Mouse (Mus musculus) olfactory bulb, adult 2 months (tissue): ENCODE measurements around the gene Poldip3. TPM values are rescaled to one million over a fixed set of nuclear protein-coding genes. Genes with fewer than 3 reads are reported as not detected.

ENCODE experiments used
- H3K27ac ChIP-seq: fragments of 200-500 bp; 2 replicates; pipeline ENCODE4 v1.5.1; 2012; ENCODE audit warnings: low read depth, low read length; ENCODE audit not compliant: insufficient read depth
- H3K4me1 ChIP-seq: fragments of 200-500 bp; 2 replicates; pipeline ENCODE4 v1.6.1; 2012; ENCODE audit warnings: low read length; ENCODE audit not compliant: control insufficient read depth, insufficient read depth
- H3K4me3 ChIP-seq: fragments of 200-500 bp; 2 replicates; pipeline ENCODE4 v1.5.1; 2012; ENCODE audit warnings: mild to moderate bottlenecking, low read depth, low read length, moderate library complexity; ENCODE audit not compliant: insufficient read depth
- CTCF ChIP-seq: fragments of 200-500 bp; IDR thresholded peaks from 2 replicates; pipeline ENCODE4 v1.5.1; 2012; ENCODE audit warnings: low read depth, mild to moderate bottlenecking, low read length, moderate library complexity; ENCODE audit not compliant: insufficient read depth
- POLR2A ChIP-seq: fragments of 200-500 bp; IDR thresholded peaks from 2 replicates; pipeline ENCODE4 v1.6.1; 2012; ENCODE audit warnings: mild to moderate bottlenecking, low read depth, low read length, moderate library complexity; ENCODE audit not compliant: insufficient read depth
- WGBS: fragments of 180-500 bp; shearing (Covaris S2); methylation state at CpG from one replicate; pipeline ENCODE4 v1.1.7; 2018; 5-methylcytosine and 5-hydroxymethylcytosine counted together
- polyA plus RNA-seq: library from polyadenylated mRNA; stranded (reverse); fragments of >200 nt; gene quantifications from 2 replicates; pipeline ENCODE4 v1.2.4, GENCODE M21; 2012; ENCODE audit warnings: low replicate concordance; ENCODE audit not compliant: missing spikeins, insufficient read depth, insufficient read length

Gene Poldip3
- polyA plus RNA-seq, 1 experiment = not detected

GRCm38 (mm10) chr15:83158587-83159160 lies 9.5 kb upstream of the Poldip3 start:
- Histone ChIP-seq H3K4me1 (peaks cover 16% of the 10 kb centered on the region), H3K4me3 (no peak overlapping the region), H3K27ac (no peak overlapping the region)
- 95% methylated on average over 7 of the region's 7 CpGs for WGBS
- no peak for TF ChIP-seq CTCF
- no peak for TF ChIP-seq POLR2A

GRCm38 (mm10) chr15:83157667-83158064 lies 8.5 kb upstream of the Poldip3 start:
- peaks cover 16% of the 10 kb centered on the region for H3K4me1 ChIP-seq
- TF ChIP-seq CTCF (no peak), POLR2A (no peak)
- no peak overlapping the region; the same call in 1 of the 2 replicates for H3K27ac ChIP-seq
- H3K4me3 ChIP-seq = no peak overlapping the region
- 98% methylated on average over 6 of the region's 6 CpGs for WGBS

GRCm38 (mm10) chr15:83156929-83157666 lies 7.9 kb upstream of the Poldip3 start:
- Histone ChIP-seq H3K4me3 (no peak overlapping the region), H3K4me1 (peaks cover 16% of the 10 kb centered on the region), H3K27ac (peak overlapping the region; percentile 58)
- 54% methylated on average over 11 of the region's 11 CpGs for WGBS
- TF ChIP-seq CTCF (peak; percentile 51), POLR2A (no peak)

- Histone ChIP-seq H3K27ac (no peak overlapping the region), H3K4me3 (no peak overlapping the region), H3K4me1 (peaks cover 19% of the 10 kb centered on the region)
- WGBS = 81% methylated on average over 6 of the region's 6 CpGs
- TF ChIP-seq CTCF (no peak), POLR2A (no peak)
Measured at GRCm38 (mm10) chr15:83155672-83156419, 6.7 kb upstream of the Poldip3 start.

GRCm38 (mm10) chr15:83154309-83154708 lies 5.1 kb upstream of the Poldip3 start:
- no peak overlapping the region for H3K27ac ChIP-seq
- peaks cover 19% of the 10 kb centered on the region for H3K4me1 ChIP-seq
- H3K4me3 ChIP-seq = no peak overlapping the region
- TF ChIP-seq POLR2A = no peak
- TF ChIP-seq CTCF = no peak
- WGBS = 96% methylated on average over 7 of the region's 7 CpGs

GRCm38 (mm10) chr15:83150694-83151093 lies 1.5 kb upstream of the Poldip3 start:
- Histone ChIP-seq H3K27ac (no peak overlapping the region), H3K4me1 (peaks cover 7% of the 10 kb centered on the region), H3K4me3 (no peak overlapping the region)
- TF ChIP-seq CTCF (no peak), POLR2A (no peak)
- WGBS = 81% methylated on average over 4 of the region's 4 CpGs

- no peak for TF ChIP-seq CTCF
- TF ChIP-seq POLR2A = no peak
- H3K27ac ChIP-seq = peak overlapping the region; percentile 96
- peaks cover 4% of the 10 kb centered on the region for H3K4me1 ChIP-seq
- no peak overlapping the region for H3K4me3 ChIP-seq
- 24% methylated on average over 3 of the region's 3 CpGs for WGBS
Measured at GRCm38 (mm10) chr15:83150073-83150442, 874 bp upstream of the Poldip3 start.

GRCm38 (mm10) chr15:83148801-83149195 lies 386 bp downstream of the Poldip3 start:
- no peak for TF ChIP-seq CTCF
- no peak for TF ChIP-seq POLR2A
- Histone ChIP-seq H3K4me3 (peak overlapping the region; percentile 98), H3K27ac (peak overlapping the region; percentile 96), H3K4me1 (peaks cover 12% of the 10 kb centered on the region)
- WGBS = under 1% methylated on average over 41 of the region's 41 CpGs

GRCm38 (mm10) chr15:83148395-83148794 lies 789 bp downstream of the Poldip3 start:
- Histone ChIP-seq H3K27ac (peak overlapping the region; percentile 96; the same call in 1 of the 2 replicates), H3K4me3 (peak overlapping the region; percentile 98), H3K4me1 (peaks cover 15% of the 10 kb centered on the region)
- TF ChIP-seq POLR2A (no peak), CTCF (no peak)
- under 1% methylated on average over 21 of the region's 21 CpGs for WGBS
